Mouse (Mus musculus) large intestine, adult 2 months (tissue): ENCODE data around the gene Dmc1. TPM values are rescaled to one million over a fixed set of nuclear protein-coding genes. Genes with fewer than 3 reads are reported as not detected.

Source experiments
- DNase-seq: peaks from one replicate; pipeline ENCODE4 v3.0.0-alpha.2; 2012; ENCODE audit warnings: low read depth, low spot score
- WGBS: fragments of 180-500 bp; shearing (Covaris S2); methylation state at CpG from one replicate; pipeline ENCODE4 v1.1.7; 2018; 5-methylcytosine and 5-hydroxymethylcytosine counted together
- polyA plus RNA-seq: library from polyadenylated mRNA; depleted of rRNA; stranded (reverse); fragments of >200 nt; gene quantifications from 2 replicates; pipeline ENCODE4 v1.2.3, GENCODE M21; 2012

The Dmc1 gene
- polyA plus RNA-seq, 1 experiment = 0.05 TPM

DNA sequence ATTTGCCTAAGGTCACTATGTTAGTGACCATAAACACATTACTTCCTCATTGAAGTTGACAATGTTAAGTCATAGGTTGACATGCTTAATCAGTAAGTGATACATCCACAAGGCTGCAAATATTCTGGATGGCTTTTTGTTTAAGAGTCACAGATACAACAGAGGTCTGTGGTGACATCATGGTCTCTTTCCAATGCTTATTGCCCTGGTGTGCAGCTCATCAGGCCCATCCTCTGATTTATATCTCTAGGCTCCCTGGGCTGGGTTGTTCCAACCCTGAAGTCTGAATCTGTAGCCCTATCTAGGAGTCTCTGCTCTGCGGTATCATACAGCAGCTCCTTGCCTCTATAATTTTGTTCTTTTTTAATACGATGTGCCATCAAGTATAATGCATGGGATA, 28.0 kb downstream of the Dmc1 start:
- 94% methylated on average over 2 of the region's 2 CpGs for WGBS
- no peak for DNase-seq

DNA sequence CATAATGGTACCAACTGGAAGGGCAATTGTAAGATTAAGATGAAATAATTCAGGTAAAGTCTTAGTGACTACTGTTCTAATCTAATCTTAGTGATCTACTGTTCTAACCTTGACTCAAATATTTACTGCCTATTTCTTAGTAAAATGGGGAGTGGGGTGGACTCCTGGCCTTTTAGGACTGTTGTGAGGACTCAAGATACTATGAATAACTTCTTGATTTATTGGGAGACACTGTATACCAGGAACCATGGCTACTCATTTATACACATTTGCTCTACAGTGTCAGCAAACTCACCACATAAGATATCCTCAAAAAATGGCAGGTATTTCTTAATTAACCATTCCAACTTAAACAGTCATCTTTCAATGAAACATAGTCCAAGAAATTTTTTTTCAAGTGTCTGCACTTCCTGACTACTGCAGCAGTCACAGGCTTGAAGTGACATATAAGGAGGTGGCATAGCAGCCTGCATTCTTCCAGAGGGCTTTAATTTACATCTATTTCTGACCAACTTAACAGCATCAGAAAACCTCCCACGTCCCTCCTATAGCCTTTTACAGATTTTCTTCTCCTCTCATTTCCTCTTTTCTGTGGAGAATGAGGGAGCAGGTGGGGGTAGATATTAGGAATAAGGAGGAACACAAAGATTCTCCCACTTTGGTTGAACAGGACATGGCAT, 29.2 kb downstream of the Dmc1 start:
- WGBS = 62% methylated on average over 1 of the region's 1 CpGs
- DNase-seq = no peak

DNA sequence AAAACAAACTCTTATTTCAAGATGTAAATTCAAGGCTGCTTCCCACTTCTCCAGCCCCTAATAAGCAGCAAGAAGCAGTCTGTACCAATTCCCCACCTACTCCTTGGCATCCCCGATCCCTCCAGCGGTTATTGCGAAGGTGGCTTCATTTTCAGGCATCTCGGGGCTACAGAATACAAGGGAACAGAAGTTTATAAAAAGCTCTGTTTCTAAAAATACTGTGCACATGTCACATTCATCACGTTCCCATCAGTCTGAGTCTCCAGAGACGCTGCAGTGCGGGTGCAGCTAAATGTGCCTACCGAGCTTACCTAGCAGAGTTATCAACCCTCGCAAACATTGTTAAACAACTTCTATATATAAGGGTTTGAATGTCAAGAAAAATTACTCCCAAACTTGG, 42.5 kb downstream of the Dmc1 start:
- WGBS = 76% methylated on average over 9 of the region's 9 CpGs
- DNase-seq = no peak

DNA sequence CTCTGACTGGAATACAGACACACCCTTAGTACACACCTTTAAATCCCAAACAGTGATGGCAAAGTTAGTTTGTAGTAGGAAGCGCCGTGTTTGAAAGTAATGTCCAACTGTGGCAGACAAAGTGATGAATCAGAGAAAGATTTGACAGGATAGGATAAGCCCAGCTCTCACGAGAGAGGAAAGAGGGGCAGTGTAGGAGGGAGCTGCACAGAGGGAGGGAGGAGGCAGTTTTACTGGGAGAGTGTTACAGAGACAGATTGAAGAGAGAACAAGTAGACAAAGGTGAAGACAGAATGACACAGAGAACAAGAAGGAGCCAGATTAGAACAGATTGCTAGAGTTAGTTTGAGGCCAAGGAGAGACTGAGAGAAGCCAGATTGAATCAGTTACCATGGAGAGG, 45.3 kb downstream of the Dmc1 start:
- 50% methylated on average over 3 of the region's 3 CpGs for WGBS

DNA sequence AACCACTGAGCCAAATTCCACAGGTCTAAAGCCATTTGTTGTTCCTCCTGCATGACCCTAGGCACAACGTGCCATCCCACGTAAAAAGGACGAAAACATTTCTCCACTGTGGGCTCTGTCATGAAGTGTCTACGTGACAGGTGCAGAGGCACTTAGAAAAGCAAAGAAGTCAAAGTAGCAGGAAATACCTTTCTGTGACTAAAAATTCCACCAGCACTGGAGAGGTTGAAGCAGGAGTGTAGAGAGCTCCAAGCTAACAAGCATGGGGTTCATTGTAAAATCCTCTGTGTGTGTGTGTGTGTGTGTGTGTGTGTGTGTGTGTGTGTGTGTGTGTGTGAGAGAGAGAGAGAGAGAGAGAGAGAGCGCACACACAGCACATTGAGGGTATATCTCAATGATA, 52.3 kb downstream of the Dmc1 start:
- 69% methylated on average over 5 of the region's 5 CpGs for WGBS
- no peak for DNase-seq

More for the DNA sequence above, 45.3 kb downstream of the Dmc1 start:
- no peak for DNase-seq

DNA sequence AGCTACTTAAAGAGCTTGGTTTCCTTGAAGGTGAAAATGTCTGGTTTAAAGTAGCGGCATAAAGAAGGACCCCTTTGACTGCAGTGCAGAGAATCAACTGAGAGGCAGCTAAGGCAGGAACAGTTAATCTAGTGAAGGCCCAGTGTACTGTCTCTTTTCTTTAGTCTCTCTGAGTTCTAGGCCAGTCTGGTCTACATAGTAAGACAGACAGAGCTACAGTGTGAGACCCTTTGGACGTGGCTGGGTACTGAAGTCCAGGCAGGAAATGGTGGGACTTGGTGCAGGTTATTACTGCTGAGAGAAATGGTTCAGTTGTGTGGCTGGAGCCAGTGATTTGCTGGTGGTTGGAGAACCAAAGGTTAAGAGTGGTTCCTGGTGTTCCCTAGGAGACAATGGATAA, 56.7 kb downstream of the Dmc1 start:
- DNase-seq = no peak
- 96% methylated on average over 2 of the region's 2 CpGs for WGBS

DNA sequence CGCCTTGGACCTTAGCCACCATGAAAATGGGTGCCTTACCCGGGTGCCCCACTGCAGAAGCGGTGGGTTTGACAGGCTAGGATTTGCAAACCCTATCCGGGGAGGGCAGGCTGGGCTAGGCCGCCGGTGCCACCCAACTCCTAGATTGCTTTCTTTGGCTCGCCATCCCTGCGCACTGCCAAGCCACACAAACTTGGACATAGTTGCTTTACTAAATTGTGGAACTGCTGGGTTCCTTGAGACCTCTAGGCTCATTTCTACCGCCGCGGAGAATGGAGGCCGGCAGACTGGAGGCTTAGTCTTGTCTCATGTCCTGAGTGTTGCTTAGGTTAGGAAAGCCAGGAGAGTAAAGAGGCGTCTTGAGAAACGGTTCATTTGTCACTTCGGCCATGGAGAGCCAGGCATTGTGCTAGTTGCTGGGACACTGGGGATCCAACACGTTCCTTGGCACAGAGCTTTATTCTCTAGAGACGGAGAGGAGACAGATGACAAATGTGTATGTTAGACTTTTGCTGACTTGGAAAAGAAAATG, 57.6 kb downstream of the Dmc1 start:
- 83% methylated on average over 17 of the region's 17 CpGs for WGBS
- no peak for DNase-seq

DNA sequence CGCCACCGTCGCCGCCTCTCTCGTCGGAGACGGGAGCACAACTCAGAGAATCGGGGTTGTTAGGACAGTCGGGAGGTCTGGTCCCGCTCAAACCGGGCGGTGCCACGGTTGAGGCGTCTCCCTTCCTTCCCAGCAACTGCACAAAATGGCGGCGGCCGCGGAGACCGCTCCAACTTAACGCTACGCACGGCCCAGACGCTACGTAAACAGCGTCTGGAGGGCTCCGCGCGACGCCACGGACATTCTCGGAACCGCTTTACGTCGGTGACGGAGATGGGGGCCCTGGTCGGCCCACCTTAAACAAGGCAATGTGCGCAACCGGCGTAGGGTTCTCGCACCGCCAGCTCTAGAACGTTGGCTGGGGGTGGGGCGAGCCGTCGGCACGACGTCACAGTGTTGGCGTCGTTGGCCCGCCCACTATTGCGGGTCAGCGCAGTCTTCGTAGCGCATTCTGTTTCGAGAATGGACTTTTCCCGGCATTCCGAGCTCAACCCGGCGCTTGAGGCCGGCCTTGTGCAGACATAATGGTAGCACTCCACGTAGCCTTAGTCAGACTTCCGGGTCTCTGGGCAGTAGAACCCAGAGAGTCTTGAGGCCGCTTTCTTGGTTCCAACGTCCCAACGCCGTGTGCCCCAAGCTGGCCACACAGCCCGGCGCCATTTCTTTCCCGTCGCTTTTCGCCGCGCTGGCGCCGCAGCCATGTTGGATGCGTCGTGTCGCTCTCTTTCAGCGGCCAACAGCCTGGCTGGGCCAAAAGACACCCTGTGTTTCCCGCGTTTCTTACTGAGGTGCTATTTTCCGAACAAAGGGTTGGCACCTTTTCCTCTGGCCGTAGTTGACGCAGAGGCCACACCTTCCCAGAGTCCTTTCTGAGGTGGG, 58.3 kb downstream of the Dmc1 start, which contains the start of gene Ddx17:
Gene Ddx17, minus strand, starts transcription at position 332 of the 879 bp plus-strand sequence.
- DNase-seq = peak; percentile 88
- WGBS = 2% methylated on average over 84 of the region's 84 CpGs

DNA sequence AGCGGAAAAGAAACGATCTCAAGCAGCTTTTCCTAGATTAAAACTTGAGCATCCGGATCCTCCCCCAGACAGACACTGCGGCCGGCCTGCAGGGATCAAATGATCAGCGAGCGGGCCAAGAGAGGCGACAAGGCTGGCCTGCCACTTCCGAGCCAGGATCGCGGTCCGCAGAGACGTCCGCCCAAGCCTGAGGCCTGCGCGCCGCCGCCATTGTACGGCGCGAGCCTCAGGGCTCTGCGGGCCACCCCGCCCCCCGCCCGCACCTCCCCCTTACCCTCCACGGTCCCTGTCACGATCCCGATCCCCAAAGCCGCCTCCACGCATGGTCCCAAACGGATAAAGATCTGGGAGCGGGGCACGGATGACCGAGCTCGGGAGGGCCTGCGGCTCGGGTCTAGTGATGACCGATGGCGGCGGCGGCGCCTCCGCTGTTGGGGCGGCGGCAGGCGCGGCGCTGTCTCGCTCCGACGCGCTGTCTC, 58.9 kb downstream of the Dmc1 start:
- no peak for DNase-seq

DNA sequence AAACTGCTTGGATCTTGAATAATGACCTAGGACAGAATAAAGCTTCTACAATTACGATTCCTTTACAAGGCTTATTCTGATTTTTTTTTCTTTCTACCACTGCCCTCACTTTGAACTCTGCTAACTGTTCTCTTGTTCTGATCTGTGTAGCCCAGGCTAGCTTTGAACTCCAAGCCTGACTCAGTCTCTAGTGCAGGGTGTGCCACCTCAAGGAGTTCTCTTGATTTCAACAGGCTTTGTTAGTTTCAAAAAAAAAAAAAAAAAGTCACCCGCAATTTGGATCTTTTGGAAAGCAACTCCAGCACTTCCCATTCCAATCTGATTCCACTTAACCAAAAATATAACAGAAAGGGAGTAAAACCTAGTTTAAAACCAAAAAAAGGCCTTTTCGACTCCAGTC, 59.4 kb downstream of the Dmc1 start:
- no peak for DNase-seq
- WGBS = under 1% methylated on average over 3 of the region's 3 CpGs

More for the DNA sequence above, 58.9 kb downstream of the Dmc1 start:
- 1% methylated on average over 52 of the region's 52 CpGs for whole genome bisulfite sequencing

DNA sequence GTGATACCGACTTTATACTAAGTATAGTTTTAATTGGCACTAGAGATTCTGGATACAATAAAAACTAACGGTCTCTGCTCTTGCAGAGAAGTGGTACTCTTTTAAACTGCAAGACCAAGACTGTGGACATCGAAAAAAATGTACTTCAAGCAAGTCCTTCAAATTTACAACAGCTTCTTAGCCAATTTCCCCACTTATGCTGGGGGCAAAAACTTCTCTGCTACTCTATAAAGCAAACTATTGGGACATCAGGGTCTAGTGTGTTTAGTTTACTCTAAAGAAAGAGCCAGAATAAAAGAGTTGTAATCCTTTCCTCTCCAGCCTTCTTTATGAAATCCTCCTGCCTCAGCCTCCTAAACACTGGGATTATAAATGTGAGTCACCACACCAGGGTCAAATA, 60.9 kb downstream of the Dmc1 start:
- DNase-seq = no peak
- WGBS = 83% methylated on average over 3 of the region's 3 CpGs

DNA sequence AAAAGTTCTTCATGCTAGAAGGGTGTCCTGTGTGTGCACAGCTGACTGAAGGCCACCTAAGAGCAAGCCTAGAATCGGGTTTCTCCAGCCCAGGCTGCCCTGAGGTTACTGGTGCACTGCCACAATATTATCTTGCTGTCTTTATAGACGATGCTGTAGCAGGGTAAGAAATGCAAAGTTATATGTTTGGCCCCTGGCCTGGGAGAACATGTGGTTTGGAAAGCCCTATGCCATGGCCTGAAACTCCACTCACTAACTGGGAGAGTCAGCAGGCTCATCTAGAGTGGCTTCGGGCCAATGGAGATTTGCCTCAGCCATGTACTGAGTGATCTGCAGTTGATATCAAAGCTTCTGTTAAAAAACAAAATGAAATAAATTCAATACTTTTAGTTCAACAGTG, 71.1 kb downstream of the Dmc1 start:
- no peak for DNase-seq
- WGBS = 65% methylated on average over 3 of the region's 3 CpGs

DNA sequence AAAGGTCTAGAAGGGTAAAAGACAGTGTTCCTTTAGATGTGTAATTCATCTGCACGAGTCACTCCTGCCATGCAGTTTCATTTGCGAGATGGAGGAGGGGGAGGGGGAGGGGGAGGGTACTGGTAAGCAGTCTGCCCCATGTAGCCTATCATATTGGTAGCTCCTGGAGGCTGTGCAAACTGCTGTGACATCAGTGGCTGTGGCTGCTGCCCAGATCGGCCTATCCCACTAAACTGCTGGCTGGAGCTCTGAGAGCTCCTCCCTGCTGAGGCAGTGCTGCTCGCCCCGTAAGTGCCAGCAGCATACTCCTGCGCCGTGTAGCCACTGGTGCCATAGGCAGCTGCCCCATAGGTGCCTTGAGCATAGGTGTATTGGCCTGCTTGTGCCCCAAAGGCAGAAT, 75.0 kb downstream of the Dmc1 start:
- DNase-seq = no peak

DNA sequence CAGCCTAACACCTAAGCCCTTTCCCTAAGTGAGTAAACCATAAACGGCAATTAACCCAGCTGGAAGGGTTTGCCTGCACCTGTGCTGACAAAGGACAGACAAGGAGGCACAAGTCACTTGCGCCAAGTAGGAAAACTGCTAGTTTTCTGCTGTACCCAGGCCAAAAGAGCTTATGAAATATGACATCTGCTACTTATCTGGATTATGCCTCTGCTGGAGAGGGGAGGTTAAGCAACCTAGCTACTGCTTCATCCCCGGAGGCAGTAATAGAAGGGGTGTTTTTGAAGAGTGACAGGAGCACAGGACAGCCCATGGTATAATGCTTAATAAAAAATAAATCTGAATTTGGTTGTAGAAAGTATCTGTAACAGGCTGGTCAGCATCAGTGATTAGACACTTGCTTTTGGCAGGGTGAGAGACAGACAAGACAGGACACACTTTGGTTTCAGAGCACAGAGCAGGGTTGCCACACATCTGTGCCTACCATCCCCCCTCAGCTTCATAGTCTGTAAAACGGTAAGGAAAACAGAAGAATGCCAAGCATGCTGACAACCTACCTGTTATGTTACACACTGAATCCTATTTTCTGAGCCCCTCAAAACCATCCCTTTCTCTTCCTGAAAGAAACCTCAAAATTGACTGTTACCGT, 76.8 kb downstream of the Dmc1 start:
- DNase-seq = no peak
- 45% methylated on average over 5 of the region's 5 CpGs for WGBS

More for the DNA sequence above, 75.0 kb downstream of the Dmc1 start:
- 69% methylated on average over 7 of the region's 7 CpGs for WGBS

DNA sequence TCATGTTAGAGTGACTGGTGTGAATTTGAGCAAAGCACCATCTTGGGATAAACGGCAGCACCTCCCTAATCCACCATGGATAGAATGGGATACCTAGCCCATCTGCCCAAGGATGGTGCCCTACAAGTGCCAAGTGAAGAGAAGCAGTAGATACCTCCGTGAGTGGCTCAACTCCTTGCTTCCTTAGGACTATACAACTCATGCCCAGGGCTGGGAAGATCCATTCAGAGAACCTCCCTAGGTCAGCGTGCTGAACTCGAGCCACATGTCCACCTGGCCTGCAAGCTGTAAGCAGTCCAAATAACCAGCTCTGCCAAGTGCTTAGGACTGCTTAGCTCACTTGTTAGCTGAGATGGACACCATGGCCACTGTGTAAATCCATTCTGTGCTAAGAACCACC, 77.7 kb downstream of the Dmc1 start:
- WGBS = 66% methylated on average over 4 of the region's 4 CpGs
- DNase-seq = no peak

DNA sequence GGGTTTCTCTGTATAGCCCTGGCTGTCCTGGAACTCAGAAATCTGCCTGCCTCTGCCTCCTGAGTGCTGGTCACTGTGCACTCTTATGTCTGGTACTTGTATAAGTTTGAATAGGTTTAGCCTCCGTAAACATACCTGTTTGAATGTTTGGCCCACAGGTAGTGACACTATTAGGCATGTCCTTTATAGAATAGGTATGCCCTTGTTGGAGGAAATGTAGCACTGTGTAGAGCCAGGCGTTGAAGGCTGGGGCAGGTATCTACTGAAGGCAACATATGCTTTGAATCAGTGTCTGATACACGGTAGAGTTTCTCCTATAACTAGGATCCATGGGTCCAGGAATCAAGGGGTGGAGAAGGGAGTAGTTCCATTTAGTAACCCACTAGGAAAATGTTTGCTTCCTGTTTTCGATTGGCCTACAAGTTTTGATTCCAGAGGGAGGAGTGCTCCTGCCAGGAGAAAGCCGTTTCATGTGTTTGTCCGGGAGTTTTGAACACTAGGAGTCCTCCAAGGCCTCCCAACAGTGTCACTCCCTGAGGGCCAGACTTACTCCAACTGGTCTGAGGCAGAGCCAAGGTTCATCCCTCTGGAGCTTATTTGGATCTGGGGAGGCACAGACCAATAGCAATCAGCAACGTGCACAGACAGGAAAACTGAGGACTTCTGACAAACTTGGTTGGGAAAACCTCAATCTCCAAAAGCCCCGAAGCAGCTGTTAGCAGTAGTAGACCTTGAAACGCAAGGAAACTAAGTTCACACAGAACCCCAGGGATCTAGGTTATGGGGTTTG, 78.7 kb downstream of the Dmc1 start:
- DNase-seq = no peak
- WGBS = 53% methylated on average over 9 of the region's 9 CpGs

DNA sequence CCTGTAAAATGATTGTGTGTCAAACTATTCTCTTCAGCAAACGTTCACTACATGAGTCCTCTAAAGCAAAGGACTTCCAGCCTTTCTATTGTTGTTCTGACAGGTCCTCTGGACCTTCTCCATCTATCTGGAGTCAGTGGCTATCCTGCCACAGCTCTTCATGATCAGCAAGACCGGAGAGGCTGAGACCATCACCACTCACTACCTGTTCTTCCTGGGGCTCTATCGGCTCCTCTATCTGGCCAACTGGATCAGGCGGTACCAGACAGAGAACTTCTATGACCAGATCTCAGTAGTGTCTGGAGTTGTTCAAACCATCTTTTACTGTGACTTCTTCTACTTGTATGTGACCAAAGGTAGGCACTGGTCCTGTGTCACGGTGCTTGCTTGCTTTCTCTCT, 79.3 kb downstream of the Dmc1 start:
- 80% methylated on average over 5 of the region's 5 CpGs for WGBS
- no peak for DNase-seq

DNA sequence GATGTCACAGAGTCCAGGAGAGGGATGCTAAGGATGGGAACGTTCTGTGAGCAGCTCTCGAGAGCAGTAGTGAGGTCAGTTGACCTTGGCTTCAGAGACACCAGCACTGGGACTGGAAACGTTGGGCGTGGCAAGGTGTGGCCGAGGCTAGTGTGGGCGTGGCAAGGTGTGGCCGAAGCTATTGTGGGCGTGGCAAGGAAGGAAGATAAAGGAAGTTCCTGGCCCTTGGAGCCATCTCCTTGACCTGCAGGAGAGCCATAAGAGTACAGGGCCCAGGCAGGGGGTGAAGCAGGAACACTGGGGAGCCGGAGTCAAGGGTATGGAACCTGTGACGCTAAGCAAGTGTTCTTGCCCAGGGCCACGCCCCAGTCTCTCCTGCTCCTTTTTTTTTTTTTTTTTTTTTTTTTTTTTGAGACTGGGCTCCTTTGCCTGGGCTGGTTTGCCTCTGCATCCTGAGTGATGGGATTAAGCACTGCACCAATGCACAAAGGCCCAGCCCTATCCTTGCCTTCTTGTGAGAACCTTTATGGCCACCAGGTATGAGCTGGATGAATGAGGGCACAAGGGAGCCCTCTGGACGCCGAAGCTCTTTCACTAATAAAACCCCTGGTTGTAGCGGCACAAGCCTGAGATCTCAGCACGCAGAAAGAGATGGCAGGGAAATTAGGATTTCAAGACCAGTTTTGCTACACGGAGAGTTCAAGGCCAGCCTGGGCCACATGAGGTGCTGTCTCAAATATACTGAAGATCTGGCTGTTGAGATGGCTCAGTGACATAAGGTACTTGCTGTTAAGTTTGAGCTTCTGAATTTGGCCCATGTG, 85.3 kb downstream of the Dmc1 start:
- no peak for DNase-seq
- WGBS = 47% methylated on average over 16 of the region's 16 CpGs

DNA sequence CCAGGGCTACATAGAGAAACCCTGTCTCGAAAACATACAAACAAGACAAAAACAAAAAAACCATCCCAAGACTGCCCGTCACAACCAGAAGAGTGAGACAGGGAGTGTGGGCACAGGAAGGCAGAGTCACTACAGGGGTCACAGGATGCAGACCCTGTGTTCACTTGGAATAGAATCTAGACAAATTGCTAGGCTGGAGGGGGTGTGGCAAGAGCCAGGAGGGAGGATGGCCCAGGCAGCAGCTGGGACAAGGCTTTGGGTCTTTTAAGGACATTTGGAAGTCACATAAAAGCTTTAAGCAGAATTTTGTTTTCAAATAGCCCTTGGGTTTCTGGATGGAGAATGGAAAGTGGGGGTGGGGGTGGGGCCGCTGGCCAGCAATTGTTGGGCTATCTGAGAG, 86.3 kb downstream of the Dmc1 start:
- WGBS = 78% methylated on average over 3 of the region's 3 CpGs
- DNase-seq = no peak
